Mouse (Mus musculus) A20 (cell line): ENCODE measurements at regions not wholly inside any gene's neighbourhood (a gene's known extent, or its start where the extent isn't known, plus 50 kb on each side); places are given as distances from the start of the nearest gene placed in this dataset.
"Not testable (repeated sequence)": the region's sequence is repeated elsewhere in the genome, so short reads cannot be mapped to it uniquely, and the experiment has no call there.

Experiments used
- DNase-seq: peaks from one replicate; pipeline ENCODE4 v3.0.0-alpha.2; 2011; ENCODE audit warnings: low read depth, low spot score

DNA sequence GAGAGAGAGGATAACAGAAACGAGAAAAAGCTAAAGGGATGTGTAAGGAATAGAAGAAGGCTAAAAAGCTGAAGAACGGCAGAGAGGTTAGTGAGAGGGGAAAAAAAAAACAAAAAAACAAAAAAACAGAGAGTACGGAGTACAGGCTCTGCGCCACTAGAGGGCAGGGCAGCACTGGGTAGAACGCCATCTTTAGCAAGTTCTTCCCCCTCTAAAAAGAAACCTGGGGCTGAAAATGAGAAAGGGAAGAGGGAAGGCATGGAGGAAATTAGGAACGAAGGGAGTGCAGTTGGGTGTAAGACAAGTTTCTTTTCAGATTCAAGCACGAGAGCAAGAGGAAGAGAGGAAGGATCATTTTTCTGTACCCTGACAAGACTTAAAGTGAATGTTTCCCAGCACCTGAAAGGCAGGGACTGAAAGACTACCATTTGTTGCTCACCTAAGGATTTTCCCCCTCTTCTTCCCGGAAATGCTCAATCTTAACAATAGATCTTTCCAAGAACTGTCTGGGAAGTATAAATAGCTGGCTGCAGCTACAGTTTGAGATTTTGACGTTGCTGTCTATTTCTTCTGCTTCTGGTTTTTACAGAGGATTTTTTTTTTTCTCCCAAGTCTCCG, 195.6 kb downstream of the Fam198b start:
- DNase-seq, result peak; percentile 76

DNA sequence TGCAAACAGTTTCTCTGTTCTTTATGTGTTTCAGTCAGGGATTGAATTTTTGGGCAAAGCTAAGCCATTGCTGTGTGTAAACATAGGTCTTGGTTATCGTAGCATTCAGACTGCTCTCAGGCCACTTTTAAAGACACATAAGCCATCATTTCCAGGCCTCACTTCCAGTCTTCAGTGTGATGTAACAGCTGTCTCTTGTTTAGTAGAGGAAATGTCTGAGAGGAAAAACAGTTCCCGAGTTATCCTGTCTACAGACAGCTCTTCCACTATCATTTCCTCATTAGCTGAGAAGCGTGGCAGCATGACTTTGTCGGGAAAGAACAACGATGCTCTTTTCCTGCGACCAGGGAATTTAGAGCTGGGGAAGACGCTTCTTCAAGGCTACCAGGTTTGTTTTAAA, 196.9 kb downstream of the Fam198b start:
- DNase-seq, result no peak

DNA sequence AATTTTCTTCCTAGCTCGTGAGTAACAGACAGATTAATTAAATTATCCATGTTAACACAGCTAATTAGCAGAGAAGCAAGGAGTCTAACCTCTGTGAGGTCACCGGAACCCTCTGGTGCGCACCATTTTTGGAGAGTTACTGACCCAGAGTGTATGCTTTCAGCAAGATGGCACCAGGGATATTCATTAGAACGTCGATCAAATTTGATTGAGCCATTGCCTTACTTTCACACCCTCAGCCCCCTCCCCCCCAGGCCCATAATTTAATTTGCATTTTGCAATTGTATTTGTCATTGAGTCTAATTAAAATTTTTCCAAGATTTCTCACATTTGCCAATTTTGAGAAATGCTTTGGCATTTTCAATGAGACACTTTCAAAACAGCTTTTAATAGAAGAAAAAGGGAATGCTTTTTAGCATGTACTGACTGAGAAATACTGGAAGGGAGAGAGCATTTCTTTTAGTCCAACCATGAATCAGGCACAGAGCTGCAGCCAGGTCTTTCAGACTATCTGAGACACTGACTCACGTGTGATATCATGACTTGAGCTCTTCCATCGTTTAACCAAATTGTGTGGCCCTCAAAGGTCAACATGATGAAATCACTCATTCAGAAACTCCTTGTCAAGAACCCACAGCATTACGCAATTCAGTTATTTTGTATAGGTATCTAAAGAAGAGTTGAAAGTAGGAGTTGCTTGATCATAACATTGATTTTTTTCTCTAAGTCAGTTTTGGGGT, 198.6 kb downstream of the Fam198b start:
- no peak for DNase-seq

DNA sequence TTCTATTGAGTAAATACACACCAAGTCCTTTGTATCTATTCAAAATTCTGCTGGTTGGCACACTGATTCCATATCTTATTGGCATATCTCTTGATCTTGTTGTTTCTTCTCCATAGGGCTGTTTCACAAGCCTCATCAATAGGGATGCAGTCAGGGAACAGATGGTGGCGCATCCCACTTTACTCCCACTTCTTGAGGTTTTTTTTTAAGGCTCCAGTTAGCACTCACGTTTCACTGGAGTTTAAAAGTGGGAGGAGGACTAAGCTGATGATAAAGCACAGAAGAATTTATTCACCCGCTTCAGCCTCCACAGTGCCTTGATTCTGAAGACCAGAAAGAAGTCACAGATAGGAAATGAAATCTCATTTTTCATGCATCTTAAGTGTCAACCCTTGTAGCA, 199.8 kb downstream of the Fam198b start:
- no peak for DNase-seq

DNA sequence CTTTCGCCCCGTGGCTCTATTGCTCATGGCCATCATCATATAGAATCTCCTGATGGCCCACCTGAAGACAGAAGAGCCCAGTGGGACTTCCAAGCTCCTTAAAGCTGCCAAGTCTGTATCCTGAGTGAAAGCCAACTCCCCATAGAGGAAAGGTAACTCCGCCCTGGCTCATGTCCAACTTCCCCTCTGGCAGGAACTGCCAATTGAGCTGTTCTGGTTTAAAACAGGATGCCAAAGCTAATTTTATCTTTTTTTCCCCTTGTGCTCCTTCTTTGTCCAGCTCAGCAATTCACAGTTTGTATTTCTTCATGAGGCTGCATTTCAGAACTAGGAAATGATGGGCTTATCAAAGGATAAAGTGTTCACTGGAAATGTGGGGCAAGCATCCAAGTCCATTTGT, 215.3 kb downstream of the Fam198b start:
- DNase-seq, result no peak

DNA sequence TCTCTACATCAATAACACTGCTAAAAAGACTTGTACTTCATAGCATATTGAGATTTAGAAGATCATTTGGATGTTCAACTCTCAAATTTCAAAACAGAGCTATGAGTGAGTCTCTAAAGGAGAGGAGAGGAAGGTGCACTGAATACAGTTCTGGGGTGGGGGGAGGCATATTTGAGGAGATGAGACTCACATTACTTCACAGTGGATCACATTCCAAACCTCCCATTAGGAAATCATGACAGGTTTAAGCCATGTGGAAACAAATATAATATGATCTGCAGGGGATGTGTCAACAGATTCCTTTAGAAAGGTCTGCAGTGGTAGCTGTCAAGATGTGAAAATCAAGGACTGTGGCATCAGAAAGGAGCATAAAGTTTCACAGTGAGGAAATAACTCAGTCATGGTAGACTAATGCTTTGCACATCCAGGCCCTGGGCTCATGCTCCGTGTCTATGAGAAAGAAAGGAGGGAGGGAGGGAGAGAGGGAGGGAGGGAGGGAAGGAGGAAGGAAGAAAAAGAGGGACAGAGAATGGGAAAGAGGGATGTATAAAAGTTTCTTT, 235.9 kb downstream of the Fam198b start:
- DNase-seq, result no peak

DNA sequence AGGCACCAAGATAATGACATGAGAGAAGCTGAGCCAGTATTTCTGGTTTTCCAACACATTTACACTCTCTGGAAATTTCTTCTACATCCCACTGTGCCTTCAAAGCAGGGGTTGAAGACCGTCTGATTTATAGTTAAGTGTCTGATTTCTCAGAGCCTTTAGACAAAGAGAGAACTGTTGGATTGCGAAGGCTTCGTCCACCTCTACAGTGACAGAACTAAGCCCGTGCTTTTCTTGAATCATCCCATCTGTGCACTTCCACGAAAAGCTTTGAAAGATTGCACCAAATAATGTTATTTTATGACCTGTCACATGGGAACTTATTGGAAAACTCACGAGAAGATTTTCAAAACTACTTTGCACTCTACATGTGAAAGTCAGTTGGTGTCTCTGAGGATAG, 239.3 kb downstream of the Fam198b start:
- no peak for DNase-seq

DNA sequence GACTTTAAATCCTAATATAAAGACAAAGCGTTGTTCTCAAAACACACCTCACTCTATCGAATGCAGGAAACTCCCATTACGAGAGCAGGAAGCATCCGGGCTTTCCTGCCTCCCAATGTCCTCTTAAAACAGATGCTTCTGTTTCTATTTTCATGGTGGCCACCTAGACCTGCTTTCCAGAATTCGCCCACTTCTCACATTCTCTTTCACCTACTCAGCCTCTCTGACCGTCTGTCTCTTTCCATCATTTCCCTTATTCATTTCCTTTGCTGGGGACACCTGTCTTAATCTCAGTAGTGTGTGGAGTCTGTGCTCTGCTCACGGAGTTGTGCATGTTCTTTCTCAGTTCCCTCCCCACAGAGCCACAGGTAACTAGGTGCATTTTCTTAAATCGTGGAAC, 240.3 kb downstream of the Fam198b start:
- no peak for DNase-seq

DNA sequence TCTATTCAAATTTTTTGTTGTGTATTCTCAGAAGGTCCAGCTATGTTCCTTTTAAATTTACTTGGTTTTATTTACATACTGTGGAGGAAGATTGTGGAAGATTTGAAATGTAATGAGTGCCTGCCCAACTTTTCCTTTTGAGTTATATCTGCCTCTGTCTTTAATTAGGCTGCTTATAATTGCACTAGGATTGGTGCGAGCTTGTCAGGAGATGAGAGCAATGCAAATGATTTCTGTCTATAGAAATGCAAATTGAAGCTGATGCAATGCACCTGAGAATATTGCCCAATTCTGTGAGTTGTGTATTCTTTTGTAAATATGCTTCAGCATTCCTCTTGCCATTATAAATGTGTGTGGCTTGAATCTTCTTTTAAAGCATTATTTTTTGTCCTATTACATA, 257.4 kb downstream of the Fam198b start:
- DNase-seq, result no peak

DNA sequence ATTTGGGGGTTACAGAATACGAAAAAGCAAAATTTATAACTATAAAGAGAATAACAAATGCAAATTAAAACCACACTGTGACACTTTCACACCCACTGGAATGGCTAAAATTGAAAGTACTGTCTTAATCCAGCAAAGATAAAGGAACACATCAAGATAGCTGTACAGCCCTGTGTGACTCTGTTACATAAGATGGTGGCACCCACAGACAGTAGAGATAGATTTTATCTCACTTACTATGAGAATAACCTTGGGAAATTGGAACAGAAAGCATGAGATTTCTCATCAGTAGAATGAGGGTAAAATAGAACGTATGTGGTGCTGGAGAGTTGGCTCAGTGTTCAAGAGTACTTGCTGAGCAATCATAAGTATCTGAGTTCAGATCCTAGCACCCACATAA, 276.1 kb downstream of the Fam198b start:
- DNase-seq, result no peak

DNA sequence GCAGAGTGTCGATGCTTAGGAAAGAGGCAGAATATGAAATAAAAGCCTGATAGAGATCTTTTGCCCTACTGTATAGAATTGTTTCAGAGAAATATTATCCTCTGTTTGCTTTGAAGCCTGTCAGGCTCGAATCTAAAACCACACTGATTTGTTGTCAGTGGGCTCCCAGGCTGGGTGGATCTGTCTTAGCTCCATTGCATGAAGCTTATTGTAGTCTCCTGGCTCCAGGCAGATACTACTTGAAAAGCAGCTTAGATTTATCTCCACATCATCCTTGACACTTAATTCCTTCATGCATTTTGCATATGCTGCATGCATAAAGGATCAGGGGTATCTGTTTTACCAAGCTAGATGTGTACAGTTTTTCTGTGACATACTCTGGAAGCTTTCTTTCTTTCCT, 297.4 kb downstream of the Fam198b start:
- no peak for DNase-seq

DNA sequence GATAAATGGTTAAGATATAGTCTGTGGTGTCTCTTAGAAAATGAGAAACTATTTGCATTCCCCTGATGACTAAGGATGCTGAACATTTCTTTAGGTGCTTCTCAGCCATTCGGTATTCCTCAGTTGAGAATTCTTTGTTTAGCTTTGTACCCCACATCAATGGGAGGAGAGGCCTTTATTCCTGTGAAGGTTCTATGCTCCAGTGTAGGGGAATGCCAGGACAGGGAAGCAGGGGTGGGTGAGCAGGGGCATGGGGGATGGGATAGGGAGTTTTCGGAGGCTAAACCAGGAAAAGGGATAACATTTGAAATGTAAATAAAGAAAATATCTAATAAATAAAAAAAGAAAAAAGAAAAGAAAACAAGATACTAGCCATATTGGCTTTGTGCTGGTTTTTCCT, 297.8 kb downstream of the Fam198b start:
- not testable (repeated sequence) for DNase-seq

DNA sequence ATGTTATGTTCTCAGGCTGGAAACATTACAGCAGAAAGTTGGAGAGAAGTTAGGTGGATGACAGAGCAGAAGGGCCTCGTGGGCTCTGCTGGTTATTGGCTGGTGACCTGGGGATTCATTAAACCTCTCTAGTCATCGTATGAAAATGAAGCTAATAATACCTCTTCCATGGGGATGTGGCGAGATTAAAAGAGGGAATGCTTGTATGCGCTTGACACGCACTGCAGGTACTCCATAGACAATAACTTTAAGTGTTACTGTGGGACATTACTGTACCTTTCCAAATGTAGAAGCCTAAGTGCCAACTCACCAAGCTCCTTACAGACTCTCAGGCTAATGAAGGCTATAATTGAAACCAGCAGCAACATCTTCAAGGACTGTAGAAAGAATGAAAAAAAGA, 303.1 kb downstream of the Fam198b start:
- no peak for DNase-seq

DNA sequence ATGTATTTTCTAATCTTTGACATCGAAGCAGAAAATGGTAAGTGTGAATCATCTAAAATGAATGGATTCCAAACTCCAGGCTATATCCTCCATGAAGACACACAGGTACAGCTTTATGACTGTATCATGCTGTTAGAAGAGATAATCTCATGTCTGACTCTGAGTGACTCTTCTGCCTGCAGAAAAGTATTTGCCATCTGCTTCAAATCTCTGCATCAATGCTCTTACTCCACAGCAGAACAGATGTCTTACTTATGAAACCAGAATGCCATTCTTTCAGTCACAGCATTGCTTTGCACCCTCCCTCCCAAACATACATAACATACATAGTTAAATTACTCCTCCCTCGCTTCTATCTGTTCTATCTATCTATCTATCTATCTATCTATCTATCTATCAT, 316.6 kb downstream of the Fam198b start:
- DNase-seq, result no peak

DNA sequence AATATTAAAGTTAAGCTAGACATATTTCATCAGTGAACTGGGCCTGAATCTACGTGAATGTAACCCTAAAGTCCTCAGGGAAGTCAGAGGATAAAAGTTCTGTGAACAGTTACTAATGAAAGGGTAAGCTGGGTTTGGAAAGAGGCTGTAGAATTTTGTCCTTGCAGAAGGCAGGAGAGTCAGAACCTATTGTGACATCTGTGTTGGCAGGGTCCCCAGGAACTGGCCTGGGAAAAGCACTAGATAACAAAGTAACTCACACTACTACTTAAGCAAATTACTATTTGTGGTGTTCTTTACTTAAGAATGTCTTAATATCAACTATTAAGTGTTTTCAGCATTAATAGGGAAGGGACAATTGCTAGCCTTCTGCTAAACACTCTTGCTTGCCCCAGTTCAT, 320.5 kb downstream of the Fam198b start:
- no peak for DNase-seq

DNA sequence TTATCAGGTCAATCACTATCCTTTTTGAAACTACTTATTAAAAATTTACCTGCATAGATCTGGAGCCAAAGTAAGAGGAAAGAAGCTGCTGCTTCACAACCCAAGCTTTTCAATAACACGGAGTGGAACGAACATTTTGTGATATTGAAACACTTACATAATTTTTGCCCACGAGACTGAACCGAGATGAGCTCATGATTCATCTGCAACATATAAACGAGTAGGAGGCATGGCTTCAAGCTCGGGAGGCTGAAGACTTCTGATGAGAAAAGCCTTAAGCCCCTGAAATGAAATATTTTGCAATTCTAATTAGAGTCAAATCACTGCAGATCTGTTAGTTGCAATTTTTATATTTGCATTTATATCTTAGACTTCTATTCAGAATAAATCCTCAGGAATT, 321.0 kb downstream of the Fam198b start:
- DNase-seq, result no peak

DNA sequence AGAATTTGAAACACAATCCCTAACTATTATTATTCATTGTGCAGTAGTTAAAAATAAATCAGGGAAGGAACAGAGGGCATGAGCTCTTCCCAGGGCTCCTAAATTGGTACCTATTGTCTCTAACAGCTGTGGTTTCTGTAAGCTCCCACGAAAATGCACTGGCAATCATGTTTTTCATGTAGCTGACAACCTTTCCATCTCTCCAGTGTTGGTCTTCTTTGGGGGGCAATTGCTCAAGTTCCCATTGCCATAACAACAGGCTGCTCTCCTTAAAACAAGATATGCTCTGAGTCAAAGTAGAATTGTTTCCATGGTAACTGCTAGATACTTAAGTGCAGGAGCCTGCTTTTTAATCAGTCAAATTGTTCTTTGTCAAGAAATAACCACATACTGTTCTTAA, 322.7 kb downstream of the Fam198b start:
- no peak for DNase-seq

DNA sequence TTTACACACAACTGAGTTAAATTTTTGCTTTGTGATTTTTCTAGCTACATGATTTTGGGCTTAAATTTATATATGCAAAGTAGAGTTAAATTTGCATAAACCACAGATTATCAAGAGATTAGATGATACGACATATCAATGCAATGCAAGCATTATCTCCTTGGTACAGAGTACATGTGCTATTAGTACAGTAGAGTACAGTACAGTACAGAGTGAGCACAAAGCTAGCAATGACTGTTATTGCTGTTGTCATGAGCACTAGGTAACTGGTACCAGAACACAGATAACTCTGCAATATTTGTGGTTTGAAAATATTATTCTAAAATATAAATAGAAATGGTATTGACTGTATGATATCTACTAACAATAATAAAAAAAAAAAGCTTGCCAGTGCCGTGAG, 323.7 kb downstream of the Fam198b start:
- no peak for DNase-seq

DNA sequence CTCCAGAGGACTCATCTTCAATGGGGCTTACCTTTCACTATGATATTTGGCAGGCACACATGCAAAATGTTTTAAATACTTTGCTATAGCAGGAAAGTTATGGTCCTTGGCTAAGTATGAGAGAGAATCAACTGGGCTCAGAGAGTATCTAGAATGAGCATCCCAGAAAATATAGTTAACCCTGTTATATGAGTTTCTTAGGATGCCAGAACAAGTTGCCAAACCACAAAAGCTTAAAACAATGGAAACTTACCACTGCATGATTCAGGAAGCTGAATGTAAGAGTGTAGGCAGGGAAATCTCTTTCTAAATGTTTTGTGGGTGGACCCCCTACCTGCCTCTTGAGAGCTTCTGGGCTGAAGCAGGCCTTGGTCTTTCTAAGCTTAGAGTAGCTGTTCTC, 325.3 kb downstream of the Fam198b start:
- no peak for DNase-seq

DNA sequence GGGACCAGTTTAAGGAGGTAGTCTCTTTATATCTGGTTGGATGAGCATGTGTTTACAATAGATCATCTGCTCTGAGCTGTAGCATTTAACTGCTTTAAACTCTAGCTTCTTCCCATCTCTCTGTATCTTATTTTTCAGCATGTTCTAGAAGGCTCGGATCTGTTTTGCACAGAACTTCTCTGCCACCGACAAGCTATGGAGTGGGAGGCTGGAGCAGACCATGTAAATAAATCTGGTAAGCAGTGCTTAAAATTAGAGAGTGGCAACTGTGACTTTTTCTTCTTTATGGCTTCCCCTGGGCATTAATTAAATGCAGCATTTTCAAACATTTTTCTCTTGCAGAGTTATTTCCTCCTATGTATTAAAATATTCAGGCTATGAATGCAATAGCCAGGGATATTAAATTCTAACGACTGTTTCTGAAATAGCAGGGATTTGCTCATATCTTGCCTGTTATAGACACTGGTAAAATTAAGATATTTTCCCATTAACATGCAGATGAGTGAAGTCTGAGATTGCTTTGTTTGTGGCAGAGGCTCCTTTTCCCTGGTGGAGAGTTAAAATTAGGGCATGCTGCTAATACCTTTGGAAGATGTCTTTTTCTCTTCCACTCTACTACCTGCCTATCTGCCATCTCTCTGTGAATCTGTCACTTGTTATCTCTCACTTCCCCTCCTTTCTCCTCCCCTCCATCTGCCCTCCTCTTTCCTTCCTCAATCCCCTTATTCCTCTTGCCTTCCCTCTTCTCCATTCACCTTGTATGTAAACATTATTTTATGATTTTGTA, 327.2 kb downstream of the Fam198b start:
- DNase-seq, result no peak

DNA sequence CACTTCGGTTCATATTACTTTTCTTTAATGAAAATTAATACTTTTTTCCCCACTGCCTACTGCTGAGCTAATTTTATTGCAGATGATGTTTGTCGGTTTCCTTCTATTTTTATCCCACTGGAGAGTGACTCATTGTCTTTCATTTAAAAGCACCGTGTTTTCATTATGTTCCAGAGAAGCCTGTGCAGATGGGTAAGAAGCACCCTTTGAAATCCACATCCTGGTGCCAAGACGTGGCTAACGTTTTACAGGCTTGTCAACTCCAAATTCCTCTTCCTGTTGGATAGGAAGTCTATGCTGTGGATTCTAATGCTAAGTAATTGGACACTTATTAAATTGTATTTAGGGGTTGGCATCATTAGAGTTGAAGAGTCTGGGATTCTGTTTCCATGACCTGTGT, 364.3 kb downstream of the Fam198b start:
- no peak for DNase-seq

DNA sequence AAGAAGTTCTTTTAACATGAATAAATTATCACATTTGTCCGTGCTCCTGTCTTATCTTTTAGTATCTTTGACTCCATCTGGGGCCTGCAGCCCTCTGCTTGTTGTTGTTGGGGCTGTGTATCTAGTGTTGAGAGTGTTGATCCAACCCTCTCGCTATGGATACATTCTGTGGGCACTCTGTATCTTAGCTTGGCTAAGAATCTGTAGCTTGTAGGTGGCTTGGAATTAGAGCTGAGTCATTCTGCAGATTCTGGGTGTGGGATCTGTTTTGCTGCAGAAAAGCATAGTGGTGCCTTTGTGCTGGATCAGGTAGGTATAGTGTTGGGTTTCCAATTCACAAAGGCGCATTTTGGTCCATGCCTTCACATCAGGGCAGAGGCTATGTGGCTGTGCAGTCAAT, 365.6 kb downstream of the Fam198b start:
- no peak for DNase-seq

DNA sequence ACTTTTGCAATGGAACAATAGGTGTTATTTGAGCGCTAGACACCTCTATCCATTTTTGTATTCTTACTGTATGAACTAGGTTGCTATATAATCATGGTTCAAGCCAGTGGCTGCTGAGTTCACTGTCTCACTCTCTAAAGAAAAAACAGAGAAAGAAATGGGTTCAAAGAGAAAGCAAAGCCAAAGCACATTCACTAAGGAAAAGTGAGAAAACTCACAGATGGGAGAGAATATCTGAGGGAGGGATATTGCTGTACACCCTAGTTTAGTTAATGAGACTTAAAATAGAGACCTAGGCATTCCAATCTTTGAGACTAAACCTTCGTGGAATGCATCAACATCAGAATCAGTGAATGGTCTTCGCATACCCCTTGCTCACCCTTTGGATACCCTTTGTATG, 371.0 kb downstream of the Fam198b start:
- DNase-seq, result no peak
